26 mouse cellular contexts compared by ENCODE assay signal in the genomic region with DNA sequence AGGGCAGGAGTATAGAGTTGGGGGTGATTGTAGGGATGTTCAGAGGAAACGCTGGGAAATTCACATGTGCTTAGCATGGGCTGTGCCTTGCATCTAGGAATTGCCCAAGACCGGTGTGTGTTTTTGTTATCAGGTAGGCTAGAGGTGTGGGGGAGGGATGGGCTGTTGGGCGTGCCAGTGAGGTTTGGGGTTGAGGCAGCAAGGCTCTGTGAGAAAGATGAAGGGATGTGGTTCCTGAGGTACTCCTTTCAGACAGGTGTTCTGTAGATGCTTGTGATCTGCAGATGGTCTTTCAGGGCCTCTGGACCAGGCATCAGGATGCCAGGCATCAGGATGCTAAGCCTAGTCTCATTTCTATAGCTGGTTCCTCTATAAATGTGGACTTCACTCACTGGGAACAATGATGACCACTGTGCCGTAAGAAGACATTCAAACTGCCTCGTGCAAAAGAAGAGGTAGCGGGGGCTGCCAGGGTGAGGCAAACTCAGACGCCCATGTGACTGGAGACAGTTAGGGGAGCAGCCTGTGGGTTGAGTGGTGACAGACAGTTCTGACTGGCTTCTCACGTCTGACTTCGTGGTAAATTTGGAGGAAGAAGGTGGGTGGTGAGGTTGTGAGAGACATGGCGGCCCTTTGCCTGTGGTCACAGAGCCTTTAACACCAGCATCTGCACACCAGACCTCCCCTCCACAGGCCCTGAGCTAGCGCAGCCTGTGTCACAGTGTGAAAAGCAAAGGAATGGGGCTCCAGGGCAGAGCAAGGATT. TPM values are rescaled to one million over a fixed set of nuclear protein-coding genes. Genes with fewer than 3 reads are reported as not detected.
DNase-seq lines count a peak whose midpoint lies in the region; ATAC-seq lines count a peak whose summit lies in the region.
"Had no signal": no experiment of that assay in that cellular context is flagged by ENCODE, and none has a peak within 500 bp of the region (broad histone marks: within the 10 kb centered on the region; RNA-seq: fewer than 3 reads in every experiment).

No protein-coding gene starts in this region.

- WGBS in midbrain, embryonic 10.5 days = 86% methylated on average over 11 of the region's 11 CpGs

- H3K36me3 ChIP-seq in midbrain, embryonic 10.5 days = no peaks in the 10 kb centered on the region
- H3K36me3 ChIP-seq: embryonic facial prominence, embryonic 10.5 days; heart, embryonic 15.5 days; hindbrain, embryonic 10.5 days; midbrain, embryonic 12.5 days; neural tube, embryonic 15.5 days had no signal

- no peaks in the 10 kb centered on the region for H3K27me3 ChIP-seq in midbrain, embryonic 10.5 days (ENCODE audit: low read depth, poor library complexity, severe bottlenecking)
- H3K27me3 ChIP-seq: heart, embryonic 15.5 days; midbrain, embryonic 12.5 days; neural tube, embryonic 15.5 days; Patski had no signal

- no peak overlapping the region for H3K27ac ChIP-seq in midbrain, embryonic 10.5 days (replicated peaks)
- H3K27ac ChIP-seq: embryonic facial prominence, embryonic 10.5 days; heart, adult 2 months; heart, embryonic 15.5 days; hindbrain, embryonic 10.5 days; midbrain, embryonic 12.5 days; neural tube, embryonic 15.5 days had no signal

- H3K4me3 ChIP-seq in midbrain, embryonic 10.5 days = no peak overlapping the region
- H3K4me3 ChIP-seq: embryonic facial prominence, embryonic 10.5 days; heart, adult 2 months; heart, embryonic 15.5 days; hindbrain, embryonic 10.5 days; midbrain, embryonic 12.5 days; neural tube, embryonic 15.5 days had no signal

- intact Hi-C loops in gastrocnemius, postnatal 14 days (cut with DNase I; ENCODE audit: low total_unique reads) = no loop called here

- peak; percentile 16 for DNase-seq in lung, postnatal 36 days
- no peak for DNase-seq in lung, postnatal 10 days
- peak; percentile 44 for DNase-seq in thymus, postnatal 14 days
- no peak for DNase-seq in midbrain, embryonic 10.5 days (ENCODE audit: low spot score)
- no peak for DNase-seq in gastrocnemius, postnatal 14 days
- no peak for DNase-seq in embryo, embryonic 9.5 days (ENCODE audit: extremely low spot score)
- DNase-seq: adrenal gland, postnatal 14 days; B cell, adult 2 months; cerebellum, adult 11-12 months; cerebellum, postnatal 36 days; heart, adult 2 months; kidney, adult 9 months; kidney, postnatal 25 days; liver; lung, adult 2 months; lung, postnatal 4 days; right cerebral cortex, postnatal 25 days had no signal

- ATAC-seq in CD4-positive, CD25-positive, alpha-beta regulatory T cell, adult 4 months = peak; percentile 66
- ATAC-seq in inflammation-experienced regulatory T-cells, adult 6 months = peak; percentile 71
- ATAC-seq: Patski had no signal

- H3K9me3 ChIP-seq in midbrain, embryonic 10.5 days (replicated peaks) = no peaks in the 10 kb centered on the region
- H3K9me3 ChIP-seq: embryonic facial prominence, embryonic 10.5 days; heart, embryonic 15.5 days; hindbrain, embryonic 10.5 days; midbrain, embryonic 12.5 days; neural tube, embryonic 15.5 days had no signal

- no peaks in the 10 kb centered on the region for H3K4me1 ChIP-seq in midbrain, embryonic 10.5 days
- H3K4me1 ChIP-seq: embryonic facial prominence, embryonic 10.5 days; heart, embryonic 15.5 days; hindbrain, embryonic 10.5 days; midbrain, embryonic 12.5 days; neural tube, embryonic 15.5 days had no signal

RNA-seq across cellular contexts. Expression of gene Itgae, which starts 4.0 kb away (rescaled TPM):
- polyA plus RNA-seq in CD4-positive, CD25-positive, alpha-beta regulatory T cell, adult 4 months (2017; shearing (Covaris generic)) = 100 to 1,000 TPM in 1 of 2 experiments, 10 to 100 TPM in 1; 63.9 to 126 TPM
- polyA plus RNA-seq in inflammation-experienced regulatory T-cells, adult 6 months (2017; shearing (Covaris generic)) = 100 to 1,000 TPM in 2 of 3 experiments, 10 to 100 TPM in 1; 30.7 to 110 (median 101) TPM
- 0.39 and 0.60 TPM in 2 replicates for polyA plus RNA-seq in midbrain, embryonic 10.5 days (2016; fragmentation: Nextera tagmentation; extraction: Ambion mirVana)
- under 1 TPM; 0.07 to 0.10 TPM for total RNA-seq in gastrocnemius, postnatal 14 days (2021)

RNA-seq across cellular contexts. Expression of gene Haspin, which starts 43.7 kb away (rescaled TPM):
- 1 to 10 TPM; 6.6 to 8.2 TPM for polyA plus RNA-seq in CD4-positive, CD25-positive, alpha-beta regulatory T cell, adult 4 months (2017; shearing (Covaris generic))
- polyA plus RNA-seq in inflammation-experienced regulatory T-cells, adult 6 months (2017; shearing (Covaris generic)) = 10 to 100 TPM in 1 of 3 experiments, 1 to 10 TPM in 2; 6.7 to 11.1 (median 8.1) TPM
- 22.4 and 24.5 TPM in 2 replicates for polyA plus RNA-seq in midbrain, embryonic 10.5 days (2016; fragmentation: Nextera tagmentation; extraction: Ambion mirVana)
- total RNA-seq in gastrocnemius, postnatal 14 days (2021) = under 1 TPM; 0.51 to 0.76 TPM
- total RNA-seq: gastrocnemius, adult 8-10 months had no signal

RNA-seq across cellular contexts. Expression of gene Ncbp3, which starts 46.8 kb away (rescaled TPM):
- 10 to 100 TPM; 17.1 to 21.5 TPM for polyA plus RNA-seq in CD4-positive, CD25-positive, alpha-beta regulatory T cell, adult 4 months (2017; shearing (Covaris generic))
- polyA plus RNA-seq in inflammation-experienced regulatory T-cells, adult 6 months (2017; shearing (Covaris generic)) = 10 to 100 TPM; 12.6 to 21.1 (median 19.4) TPM
- 11.7 and 12.2 TPM in 2 replicates for polyA plus RNA-seq in midbrain, embryonic 10.5 days (2016; fragmentation: Nextera tagmentation; extraction: Ambion mirVana)
- total RNA-seq in gastrocnemius, postnatal 14 days (2021) = 1 to 10 TPM; 3.3 to 3.9 TPM

Comparison
In these comparisons a context has a peak if more than half of its experiments do, and no peak if none do; other contexts are left out.
1. DNase-seq: peak in lung, postnatal 36 days (single experiment) and thymus, postnatal 14 days (single experiment); none in lung, postnatal 10 days (single experiment), midbrain, embryonic 10.5 days (single experiment), gastrocnemius, postnatal 14 days (single experiment) and embryo, embryonic 9.5 days (single experiment).
2. RNA of gene Itgae, which starts 4.0 kb away (polyA plus RNA-seq): 63.9 to 126 TPM in CD4-positive, CD25-positive, alpha-beta regulatory T cell, adult 4 months and 30.7 to 110 TPM in inflammation-experienced regulatory T-cells, adult 6 months; 0.39 to 0.60 TPM in midbrain, embryonic 10.5 days; every median in the first group is over 10 times any median in the second.